Mouse (Mus musculus) ES-Bruce4 (cell line): ENCODE measurements around the gene Hspe1. TPM values are rescaled to one million over a fixed set of nuclear protein-coding genes. Genes with fewer than 3 reads are reported as not detected.
A peak's percentile ranks its signal among the peaks of the same experiment; 100 is the strongest.

Experiments used
- H3K27ac ChIP-seq: 2 replicates; pipeline ENCODE4 v1.5.1; 2012; ENCODE audit warnings: low read length, inconsistent platforms; ENCODE audit not compliant: insufficient read depth
- H3K27me3 ChIP-seq: 2 replicates; pipeline ENCODE4 v1.6.1; 2012; ENCODE audit warnings: mild to moderate bottlenecking, low read length, inconsistent platforms; ENCODE audit not compliant: control insufficient read depth, poor library complexity, insufficient read depth, severe bottlenecking
- H3K36me3 ChIP-seq: 2 replicates; pipeline ENCODE4 v1.6.1; 2012; ENCODE audit warnings: inconsistent platforms, mild to moderate bottlenecking, low read length, moderate library complexity; ENCODE audit not compliant: control insufficient read depth, poor library complexity, insufficient read depth, severe bottlenecking
- H3K4me1 ChIP-seq: one replicate; pipeline ENCODE4 v1.8.1; 2011; ENCODE audit warnings: low read length; ENCODE audit not compliant: control insufficient read depth, insufficient read depth
- H3K4me3 ChIP-seq: 2 replicates; pipeline ENCODE4 v1.5.1; 2011; ENCODE audit warnings: low read depth, mild to moderate bottlenecking, low read length
- H3K9ac ChIP-seq: 2 replicates; pipeline ENCODE4 v1.6.1; 2012; ENCODE audit warnings: low read depth, mild to moderate bottlenecking, inconsistent platforms; ENCODE audit not compliant: poor library complexity, severe bottlenecking
- H3K9me3 ChIP-seq: replicated peaks from 2 replicates; pipeline ENCODE4 v1.6.1; 2012; ENCODE audit warnings: mild to moderate bottlenecking, low read length, inconsistent platforms; ENCODE audit not compliant: control insufficient read depth, poor library complexity, insufficient read depth, severe bottlenecking
- CTCF ChIP-seq: IDR thresholded peaks from one replicate; pipeline ENCODE4 v1.8.1; 2011; ENCODE audit warnings: low read depth, low read length
- EP300 ChIP-seq: IDR thresholded peaks from 2 replicates; pipeline ENCODE4 v1.6.1; 2011; ENCODE audit warnings: low read depth, low read length; ENCODE audit not compliant: insufficient read depth
- POLR2A ChIP-seq: IDR thresholded peaks from one replicate; pipeline ENCODE4 v1.8.1; 2011; ENCODE audit warnings: low read length; ENCODE audit not compliant: insufficient read depth
- polyA plus RNA-seq: library from polyadenylated mRNA; stranded (reverse); fragments of >200 nt; gene quantifications from 2 replicates; pipeline ENCODE4 v1.2.4, GENCODE M21; 2011; ENCODE audit warnings: low read depth; ENCODE audit not compliant: missing spikeins, insufficient read depth, insufficient read length

The Hspe1 gene
- polyA plus RNA-seq, 1 experiment, result 622 TPM

GRCm38 (mm10) chr1:55088611-55089497 lies 922 bp downstream of the Hspe1 start:
- Histone ChIP-seq H3K9me3 (no peaks in the 10 kb centered on the region), H3K27me3 (no peaks in the 10 kb centered on the region), H3K27ac (peak overlapping the region; percentile 45), H3K36me3 (peaks cover 56% of the 10 kb centered on the region), H3K4me1 (no peaks in the 10 kb centered on the region), H3K4me3 (peak overlapping the region; percentile 95), H3K9ac (peak overlapping the region; percentile 95)
- no peak for TF ChIP-seq EP300
- TF ChIP-seq CTCF, result no peak
- no peak for TF ChIP-seq POLR2A

- Histone ChIP-seq H3K27me3 (no peaks in the 10 kb centered on the region), H3K36me3 (peaks cover 49% of the 10 kb centered on the region), H3K9me3 (no peaks in the 10 kb centered on the region), H3K4me1 (no peaks in the 10 kb centered on the region), H3K4me3 (peak overlapping the region; percentile 49), H3K9ac (peak overlapping the region; percentile 95), H3K27ac (peak overlapping the region; percentile 45; the same call in 1 of the 2 replicates)
- TF ChIP-seq CTCF, result no peak
- TF ChIP-seq POLR2A, result no peak
- no peak for TF ChIP-seq EP300
Measured at GRCm38 (mm10) chr1:55089498-55090064, 1.6 kb downstream of the Hspe1 start.

GRCm38 (mm10) chr1:55092056-55092455 lies 4.1 kb downstream of the Hspe1 start:
- H3K4me1 ChIP-seq, result no peaks in the 10 kb centered on the region
- H3K36me3 ChIP-seq, result peaks cover 29% of the 10 kb centered on the region
- H3K9me3 ChIP-seq, result no peaks in the 10 kb centered on the region
- H3K9ac ChIP-seq, result no peak overlapping the region
- TF ChIP-seq CTCF, result no peak
- no peak overlapping the region for H3K27ac ChIP-seq
- no peaks in the 10 kb centered on the region for H3K27me3 ChIP-seq
- no peak overlapping the region for H3K4me3 ChIP-seq

GRCm38 (mm10) chr1:55092469-55092868 lies 4.5 kb downstream of the Hspe1 start:
- Histone ChIP-seq H3K36me3 (peaks cover 29% of the 10 kb centered on the region), H3K27me3 (no peaks in the 10 kb centered on the region), H3K4me3 (no peak overlapping the region), H3K9me3 (no peaks in the 10 kb centered on the region), H3K27ac (no peak overlapping the region), H3K9ac (no peak overlapping the region), H3K4me1 (no peaks in the 10 kb centered on the region)
- TF ChIP-seq CTCF (no peak), POLR2A (no peak), EP300 (no peak)

- Histone ChIP-seq H3K9ac (no peak overlapping the region), H3K9me3 (no peaks in the 10 kb centered on the region), H3K36me3 (no peaks in the 10 kb centered on the region), H3K27ac (peak overlapping the region; percentile 82), H3K4me3 (no peak overlapping the region), H3K27me3 (no peaks in the 10 kb centered on the region), H3K4me1 (peaks cover 5% of the 10 kb centered on the region)
- no peak for TF ChIP-seq CTCF
- TF ChIP-seq EP300, result peak; percentile 84
- no peak for TF ChIP-seq POLR2A
Measured at GRCm38 (mm10) chr1:55106919-55107585, 19.1 kb downstream of the Hspe1 start.
